Mouse (Mus musculus) midbrain, embryonic 16.5 days (tissue): ENCODE results near the gene Als2cr12. TPM values are rescaled to one million over a fixed set of nuclear protein-coding genes. Genes with fewer than 3 reads are reported as not detected.
"Not testable (repeated sequence)": the region's sequence is repeated elsewhere in the genome, so short reads cannot be mapped to it uniquely, and the experiment has no call there.

Source experiments
- ATAC-seq: fragments of 200-750 bp; cut with Nextera tagmentation; 2 replicates; pipeline ENCODE4 v1.8.0; 2017; ENCODE audit warnings: moderate TSS enrichment
- H3K27ac ChIP-seq: fragments of 300-500 bp; sonication (generic); 2 replicates; pipeline ENCODE4 v1.5.1; 2014; ENCODE audit warnings: mild to moderate bottlenecking, low read length, mixed read lengths
- H3K27me3 ChIP-seq: fragments of 300-500 bp; sonication (generic); 2 replicates; pipeline ENCODE4 v1.6.1; 2014; ENCODE audit warnings: low read depth, low read length, mixed read lengths; ENCODE audit not compliant: control insufficient read depth, insufficient read depth
- H3K36me3 ChIP-seq: fragments of 300-500 bp; sonication (generic); 2 replicates; pipeline ENCODE4 v1.6.1; 2014; ENCODE audit warnings: mild to moderate bottlenecking, low read length, moderate library complexity, mixed read lengths; ENCODE audit not compliant: control insufficient read depth, insufficient read depth
- H3K4me1 ChIP-seq: fragments of 300-500 bp; sonication (generic); 2 replicates; pipeline ENCODE4 v1.6.1; 2014; ENCODE audit warnings: mild to moderate bottlenecking, low read length, mixed read lengths; ENCODE audit not compliant: control insufficient read depth, insufficient read depth
- H3K4me2 ChIP-seq: fragments of 300-500 bp; sonication (generic); 2 replicates; pipeline ENCODE4 v1.6.1; 2014; ENCODE audit warnings: mild to moderate bottlenecking, low read length, mixed read lengths
- H3K4me3 ChIP-seq: fragments of 300-500 bp; sonication (generic); 2 replicates; pipeline ENCODE4 v1.5.1; 2014; ENCODE audit warnings: low read depth, mild to moderate bottlenecking, low read length, moderate library complexity, mixed read lengths
- H3K9ac ChIP-seq: fragments of 300-500 bp; sonication (generic); 2 replicates; pipeline ENCODE4 v1.6.1; 2014; ENCODE audit warnings: low read depth, low read length, mixed read lengths
- H3K9me3 ChIP-seq: fragments of 300-500 bp; sonication (generic); replicated peaks from 2 replicates; pipeline ENCODE4 v1.6.1; 2014; ENCODE audit warnings: mild to moderate bottlenecking, low read length, mixed read lengths; ENCODE audit not compliant: control insufficient read depth, poor library complexity, severe bottlenecking
- WGBS: fragments of 180-500 bp; shearing (Covaris S2); extraction: QIAGEN DNeasy Blood & Tissue Kit; methylation state at CpG from one replicate; pipeline ENCODE4 v1.1.7; 2014; 5-methylcytosine and 5-hydroxymethylcytosine counted together
- polyA plus RNA-seq: library from polyadenylated mRNA; unstranded; fragments of >200 nt; fragmentation: Nextera tagmentation; extraction: Ambion mirVana; gene quantifications from 2 replicates; pipeline ENCODE4 v1.2.1, GENCODE M21; 2015

Gene Als2cr12
- polyA plus RNA-seq, 1 experiment from 2014 or later: not detected

GRCm38 (mm10) chr1:58610611-58611010 lies 85.2 kb downstream of the Als2cr12 start:
- Histone ChIP-seq H3K36me3 (no peaks in the 10 kb centered on the region), H3K4me3 (no peak overlapping the region), H3K27me3 (no peaks in the 10 kb centered on the region), H3K27ac (no peak overlapping the region), H3K9ac (no peak overlapping the region), H3K4me1 (no peaks in the 10 kb centered on the region), H3K9me3 (peaks cover 3% of the 10 kb centered on the region; the same call in 1 of the 2 replicates), H3K4me2 (no peak overlapping the region)
- 56% methylated on average over 1 of the region's 1 CpGs for WGBS
- ATAC-seq: no peak

GRCm38 (mm10) chr1:58610166-58610565 lies 85.6 kb downstream of the Als2cr12 start:
- Histone ChIP-seq H3K9me3 (peaks cover 3% of the 10 kb centered on the region; the same call in 1 of the 2 replicates), H3K36me3 (no peaks in the 10 kb centered on the region), H3K27ac (no peak overlapping the region), H3K4me2 (no peak overlapping the region), H3K4me1 (no peaks in the 10 kb centered on the region), H3K4me3 (no peak overlapping the region), H3K27me3 (no peaks in the 10 kb centered on the region), H3K9ac (no peak overlapping the region)
- no peak for ATAC-seq
- WGBS: 86% methylated on average over 1 of the region's 1 CpGs

- ATAC-seq, H3K36me3 ChIP-seq: not testable (repeated sequence)
These were observed 86.2 kb downstream of the Als2cr12 start for GRCm38 (mm10) chr1:58609591-58609990.

GRCm38 (mm10) chr1:58603738-58604137 lies 92.1 kb downstream of the Als2cr12 start:
- no peak overlapping the region for H3K4me3 ChIP-seq
- ATAC-seq: no peak
- H3K27me3 ChIP-seq: no peaks in the 10 kb centered on the region
- WGBS: 88% methylated on average over 4 of the region's 4 CpGs
- H3K36me3 ChIP-seq: no peaks in the 10 kb centered on the region
- no peaks in the 10 kb centered on the region for H3K4me1 ChIP-seq
- peaks cover 3% of the 10 kb centered on the region; the same call in 1 of the 2 replicates for H3K9me3 ChIP-seq
- H3K9ac ChIP-seq: no peak overlapping the region
- H3K4me2 ChIP-seq: no peak overlapping the region
- H3K27ac ChIP-seq: no peak overlapping the region

More at GRCm38 (mm10) chr1:58609591-58609990, 86.2 kb downstream of the Als2cr12 start:
- not testable (repeated sequence) for H3K4me2 ChIP-seq, H3K9me3 ChIP-seq, H3K27ac ChIP-seq, H3K27me3 ChIP-seq, H3K4me1 ChIP-seq, H3K9ac ChIP-seq, H3K4me3 ChIP-seq
- 89% methylated on average over 5 of the region's 5 CpGs for WGBS

DNA sequence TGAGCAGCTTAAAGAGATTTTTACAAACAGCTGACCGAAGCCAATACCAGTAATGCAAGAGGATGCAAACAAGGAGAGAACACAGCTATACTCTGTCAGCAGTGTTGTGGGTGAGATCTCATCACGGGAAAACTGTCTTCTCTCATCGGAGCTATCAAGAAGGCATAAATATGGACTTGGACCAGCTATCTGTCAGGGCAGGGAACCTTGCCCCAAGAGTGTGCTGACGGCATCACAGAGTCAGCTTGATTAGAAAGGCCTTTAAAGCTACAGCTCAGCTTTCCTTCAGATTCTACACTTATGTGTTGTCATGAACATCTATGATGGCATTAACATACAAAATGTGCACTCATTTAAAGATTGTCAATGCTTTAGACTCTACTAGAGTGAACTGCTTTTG lies 93.1 kb downstream of the Als2cr12 start:
- WGBS: 84% methylated on average over 4 of the region's 4 CpGs
- no peak for ATAC-seq

More for the DNA sequence above, 93.1 kb downstream of the Als2cr12 start:
- H3K4me3 ChIP-seq: no peak overlapping the region
- no peak overlapping the region for H3K9ac ChIP-seq
- H3K4me1 ChIP-seq: no peaks in the 10 kb centered on the region
- no peaks in the 10 kb centered on the region for H3K27me3 ChIP-seq
- no peak overlapping the region for H3K27ac ChIP-seq
- H3K4me2 ChIP-seq: no peak overlapping the region
- H3K9me3 ChIP-seq: no peaks in the 10 kb centered on the region
- no peaks in the 10 kb centered on the region for H3K36me3 ChIP-seq

Other genes with a start within 250 kb of the Als2cr12 start
- gene Orc2, start 190.9 kb downstream of the Als2cr12 start, polyA plus RNA-seq: 15.1 and 17.2 TPM in 2 replicates
- 15.5 and 17.3 TPM in 2 replicates for gene Fam126b, start 109.7 kb downstream of the Als2cr12 start, polyA plus RNA-seq
- 173 and 175 TPM in 2 replicates for gene Ndufb3, start 109.6 kb downstream of the Als2cr12 start, polyA plus RNA-seq
- 11.1 and 19.9 TPM in 2 replicates for gene Cflar, start 15.5 kb upstream of the Als2cr12 start, polyA plus RNA-seq
- gene Casp8, start 99.4 kb upstream of the Als2cr12 start, polyA plus RNA-seq: 5.1 and 5.3 TPM in 2 replicates